8 mouse cellular contexts compared by ENCODE assay signal in the genomic region with DNA sequence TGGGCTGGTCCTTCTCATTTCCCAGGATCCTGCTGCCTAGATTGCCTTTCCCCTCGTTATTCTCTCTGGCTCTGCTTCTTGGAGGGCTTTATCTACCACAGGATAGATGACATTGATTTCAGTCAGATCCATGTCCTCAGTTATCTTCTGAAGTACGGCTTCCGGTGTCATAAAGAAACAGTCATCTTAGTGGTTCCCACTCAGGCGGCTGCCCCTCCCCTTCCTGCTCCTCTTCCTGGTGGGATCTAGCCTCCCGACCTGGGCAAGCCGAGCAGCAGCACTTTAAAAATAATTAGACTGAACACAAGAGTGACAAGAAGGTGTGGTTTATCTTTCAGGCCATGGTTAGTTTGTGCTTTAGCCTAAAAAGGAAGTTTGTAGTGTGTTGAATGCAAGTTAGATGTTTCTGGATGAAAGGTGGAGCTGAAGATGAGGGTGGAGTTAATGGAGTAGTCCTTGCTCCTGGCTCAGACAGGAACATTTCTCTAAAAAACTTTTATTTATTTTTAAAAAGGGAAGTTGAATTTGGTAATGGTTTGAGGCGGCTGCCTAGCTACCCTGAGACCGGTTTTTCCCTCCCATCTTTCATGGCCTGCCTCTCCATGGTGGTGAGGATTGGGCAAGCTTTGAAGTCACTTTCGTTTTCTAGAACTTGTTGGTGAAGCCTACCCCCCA.
DNase-seq lines count a peak whose midpoint lies in the region; ATAC-seq lines count a peak whose summit lies in the region.

No protein-coding gene starts in this region.

- peaks cover 20% of the 10 kb centered on the region for H3K4me1 ChIP-seq in limb, embryonic 12.5 days (replicated peaks)
- peaks cover 43% of the 10 kb centered on the region for H3K4me1 ChIP-seq in limb, embryonic 10.5 days
- H3K4me1 ChIP-seq in heart, embryonic 14.5 days (ENCODE audit: control insufficient read depth in 2 of 2, insufficient read depth in 2 of 2, low read length in 2 of 2): peaks cover 27 to 52% of the 10 kb centered on the region in 2 experiments

- H3K9me3 ChIP-seq in limb, embryonic 12.5 days: no peaks in the 10 kb centered on the region
- no peaks in the 10 kb centered on the region for H3K9me3 ChIP-seq in limb, embryonic 10.5 days (replicated peaks)
- H3K9me3 ChIP-seq in heart, embryonic 14.5 days (ENCODE audit: control insufficient read depth, low read length): no peaks in the 10 kb centered on the region

- H3K4me2 ChIP-seq in limb, embryonic 12.5 days: no peak overlapping the region
- peak overlapping the region; percentile 60 for H3K4me2 ChIP-seq in heart, embryonic 14.5 days (ENCODE audit: low read length)

- no peak for DNase-seq in limb, embryonic 10.5 days (ENCODE audit: low spot score)
- peak; percentile 38 to 41 for DNase-seq in lung, adult 18-20 months
- DNase-seq in thymus, postnatal 14 days: peak; percentile 37
- DNase-seq in frontal cortex, postnatal 25 days (ENCODE audit: low spot score in 2 of 2): no peak
- no peak for DNase-seq in spleen, adult 18-20 months
- DNase-seq in ovary, postnatal 14 days (ENCODE audit: low spot score): no peak

- no peaks in the 10 kb centered on the region for H3K27me3 ChIP-seq in limb, embryonic 12.5 days
- no peaks in the 10 kb centered on the region for H3K27me3 ChIP-seq in limb, embryonic 10.5 days (ENCODE audit: low read depth, poor library complexity, severe bottlenecking)
- no peaks in the 10 kb centered on the region for H3K27me3 ChIP-seq in heart, embryonic 14.5 days (ENCODE audit: control insufficient read depth, insufficient read depth, low read length)

- 60% methylated on average over 9 of the region's 9 CpGs for WGBS in limb, embryonic 12.5 days
- WGBS in limb, embryonic 10.5 days: 60% methylated on average over 9 of the region's 9 CpGs
- 42% methylated on average over 9 of the region's 9 CpGs for WGBS in heart, embryonic 14.5 days

- H3K4me3 ChIP-seq in limb, embryonic 12.5 days (replicated peaks): no peak overlapping the region
- H3K4me3 ChIP-seq in limb, embryonic 10.5 days: no peak overlapping the region
- H3K4me3 ChIP-seq in heart, embryonic 14.5 days (ENCODE audit: control insufficient read depth in 1 of 2, insufficient read depth in 1 of 2, low read depth in 1 of 2, low read length in 2 of 2): 0 out of 4 replicates have a peak overlapping the region, but pooled peaks of 1 of the 2 experiments have one; percentile 27

- no peak overlapping the region for H3K9ac ChIP-seq in limb, embryonic 12.5 days (replicated peaks)
- peak overlapping the region; percentile 63; the same call in 1 of the 2 replicates for H3K9ac ChIP-seq in heart, embryonic 14.5 days (ENCODE audit: low read length)

- H3K27ac ChIP-seq in limb, embryonic 12.5 days: peak overlapping the region; percentile 37; the same call in 1 of the 2 replicates
- H3K27ac ChIP-seq in limb, embryonic 10.5 days: no peak overlapping the region
- H3K27ac ChIP-seq in heart, embryonic 14.5 days (replicated peaks in 1 of 2; ENCODE audit: control insufficient read depth in 1 of 2, insufficient read depth in 1 of 2, low read depth in 2 of 2, low read length in 2 of 2): peak overlapping the region; percentile 71 to 80

- no peak for ATAC-seq in limb, embryonic 12.5 days (ENCODE audit: insufficient number of reproducible peaks, insufficient read depth, low FRiP score, low TSS enrichment, low read depth)
- no peak for ATAC-seq in heart, embryonic 14.5 days (ENCODE audit: insufficient number of reproducible peaks, insufficient read depth, low FRiP score, low read depth)

- H3K36me3 ChIP-seq in limb, embryonic 12.5 days: no peaks in the 10 kb centered on the region
- no peaks in the 10 kb centered on the region for H3K36me3 ChIP-seq in limb, embryonic 10.5 days
- no peaks in the 10 kb centered on the region for H3K36me3 ChIP-seq in heart, embryonic 14.5 days (ENCODE audit: control insufficient read depth, insufficient read depth, low read length)

Comparison
In these comparisons a context has a peak if more than half of its experiments do, and no peak if none do; other contexts are left out.
1. DNase-seq: peak in lung, adult 18-20 months (2 of 2) and thymus, postnatal 14 days (single experiment); none in limb, embryonic 10.5 days (single experiment), frontal cortex, postnatal 25 days (0 of 2), spleen, adult 18-20 months (0 of 2) and ovary, postnatal 14 days (single experiment).